Mouse (Mus musculus): Measurements from ENCODE around the gene Rbm3. TPM values are rescaled to one million over a fixed set of nuclear protein-coding genes. Genes with fewer than 3 reads are reported as not detected.

Rbm3 gene
- polyA plus RNA-seq, 1 experiment from 2014 or later = 794 TPM

GRCm38 (mm10) chrX:8179646-8180045 lies 34.0 kb upstream of the Rbm3 start:
- no peak overlapping the region for H3K4me2 ChIP-seq (ENCODE audit: low read length)
- H3K9me3 ChIP-seq (replicated peaks; ENCODE audit: low read length) = no peaks in the 10 kb centered on the region
- H3K36me3 ChIP-seq (ENCODE audit: insufficient read depth, low read length) = no peaks in the 10 kb centered on the region
- no peaks in the 10 kb centered on the region for H3K27me3 ChIP-seq (ENCODE audit: insufficient read depth, low read length)
- WGBS = 91% methylated on average over 5 of the region's 5 CpGs
- no peak overlapping the region for H3K27ac ChIP-seq
- H3K4me1 ChIP-seq (replicated peaks; ENCODE audit: insufficient read depth, low read length) = no peaks in the 10 kb centered on the region
- DNase-seq (ENCODE audit: low spot score) (no peak), ATAC-seq (replicated peaks; ENCODE audit: low FRiP score, low read depth) (no peak)
- no peak for TF ChIP-seq CTCF (IDR thresholded peaks at IDR 0.05; ENCODE audit: low read depth)
- no peak overlapping the region for H3K9ac ChIP-seq (ENCODE audit: low read depth, low read length)
- H3K4me3 ChIP-seq (replicated peaks; ENCODE audit: low read depth, low read length) = no peak overlapping the region

- Histone ChIP-seq H3K4me3 (replicated peaks; ENCODE audit: low read depth, low read length) (no peak overlapping the region), H3K27ac (no peak overlapping the region), H3K9ac (ENCODE audit: low read depth, low read length) (no peak overlapping the region), H3K4me1 (replicated peaks; ENCODE audit: insufficient read depth, low read length) (no peaks in the 10 kb centered on the region), H3K4me2 (ENCODE audit: low read length) (no peak overlapping the region), H3K27me3 (ENCODE audit: insufficient read depth, low read length) (no peaks in the 10 kb centered on the region), H3K9me3 (replicated peaks; ENCODE audit: low read length) (no peaks in the 10 kb centered on the region), H3K36me3 (ENCODE audit: insufficient read depth, low read length) (no peaks in the 10 kb centered on the region)
- no peak for DNase-seq (ENCODE audit: low spot score)
- WGBS = 92% methylated on average over 2 of the region's 2 CpGs
- no peak for ATAC-seq (replicated peaks; ENCODE audit: low FRiP score, low read depth)
- no peak for TF ChIP-seq CTCF (IDR thresholded peaks at IDR 0.05; ENCODE audit: low read depth)
Observed at GRCm38 (mm10) chrX:8178871-8179270, 33.2 kb upstream of the Rbm3 start.

- TF ChIP-seq CTCF (IDR thresholded peaks at IDR 0.05; ENCODE audit: low read depth) = peak; percentile 38; the same call in 1 of the 2 replicates
Observed at GRCm38 (mm10) chrX:8175504-8176385, 30.1 kb upstream of the Rbm3 start, which contains the start of gene Tbc1d25. TSS of gene Tbc1d25 (minus strand) at chrX:8176181.

GRCm38 (mm10) chrX:8175169-8175503 lies 29.5 kb upstream of the Rbm3 start:
- Histone ChIP-seq H3K36me3 (ENCODE audit: insufficient read depth, low read length) (no peaks in the 10 kb centered on the region), H3K4me1 (replicated peaks; ENCODE audit: insufficient read depth, low read length) (no peaks in the 10 kb centered on the region), H3K4me2 (ENCODE audit: low read length) (peak overlapping the region; percentile 59), H3K9ac (ENCODE audit: low read depth, low read length) (peak overlapping the region; percentile 57), H3K27me3 (ENCODE audit: insufficient read depth, low read length) (no peaks in the 10 kb centered on the region), H3K9me3 (replicated peaks; ENCODE audit: low read length) (no peaks in the 10 kb centered on the region), H3K4me3 (replicated peaks; ENCODE audit: low read depth, low read length) (peak overlapping the region; percentile 58), H3K27ac (no peak overlapping the region)
- ATAC-seq (replicated peaks; ENCODE audit: low FRiP score, low read depth) (no peak), DNase-seq (ENCODE audit: low spot score) (no peak)
- no peak for TF ChIP-seq CTCF (IDR thresholded peaks at IDR 0.05; ENCODE audit: low read depth)
- WGBS = 19% methylated on average over 4 of the region's 4 CpGs

More at GRCm38 (mm10) chrX:8175504-8176385, 30.1 kb upstream of the Rbm3 start, which contains the start of gene Tbc1d25:
- DNase-seq (ENCODE audit: low spot score) (peak; percentile 89), ATAC-seq (replicated peaks; ENCODE audit: low FRiP score, low read depth) (peak; percentile 96)
- Histone ChIP-seq H3K4me1 (replicated peaks; ENCODE audit: insufficient read depth, low read length) (no peaks in the 10 kb centered on the region), H3K4me3 (replicated peaks; ENCODE audit: low read depth, low read length) (peak within 1 kb of the TSS; percentile 58), H3K4me2 (ENCODE audit: low read length) (peak within 1 kb of the TSS; percentile 59), H3K36me3 (ENCODE audit: insufficient read depth, low read length) (no peaks in the 10 kb centered on the region), H3K27me3 (ENCODE audit: insufficient read depth, low read length) (no peaks in the 10 kb centered on the region), H3K9ac (ENCODE audit: low read depth, low read length) (peak within 1 kb of the TSS; percentile 57), H3K27ac (no peak within 1 kb of the TSS), H3K9me3 (replicated peaks; ENCODE audit: low read length) (no peaks in the 10 kb centered on the region)
- WGBS = 25% methylated on average over 56 of the region's 56 CpGs

GRCm38 (mm10) chrX:8167716-8168647 lies 22.3 kb upstream of the Rbm3 start:
- ATAC-seq (replicated peaks; ENCODE audit: low FRiP score, low read depth) (no peak), DNase-seq (ENCODE audit: low spot score) (no peak)
- WGBS = 89% methylated on average over 10 of the region's 10 CpGs
- no peaks in the 10 kb centered on the region for H3K4me1 ChIP-seq (replicated peaks; ENCODE audit: insufficient read depth, low read length)
- no peak overlapping the region for H3K4me3 ChIP-seq (replicated peaks; ENCODE audit: low read depth, low read length)
- H3K4me2 ChIP-seq (ENCODE audit: low read length) = no peak overlapping the region
- no peaks in the 10 kb centered on the region for H3K27me3 ChIP-seq (ENCODE audit: insufficient read depth, low read length)
- TF ChIP-seq CTCF (IDR thresholded peaks at IDR 0.05; ENCODE audit: low read depth) = no peak
- H3K27ac ChIP-seq = no peak overlapping the region
- no peak overlapping the region for H3K9ac ChIP-seq (ENCODE audit: low read depth, low read length)
- H3K36me3 ChIP-seq (ENCODE audit: insufficient read depth, low read length) = no peaks in the 10 kb centered on the region
- no peaks in the 10 kb centered on the region for H3K9me3 ChIP-seq (replicated peaks; ENCODE audit: low read length)

DNA sequence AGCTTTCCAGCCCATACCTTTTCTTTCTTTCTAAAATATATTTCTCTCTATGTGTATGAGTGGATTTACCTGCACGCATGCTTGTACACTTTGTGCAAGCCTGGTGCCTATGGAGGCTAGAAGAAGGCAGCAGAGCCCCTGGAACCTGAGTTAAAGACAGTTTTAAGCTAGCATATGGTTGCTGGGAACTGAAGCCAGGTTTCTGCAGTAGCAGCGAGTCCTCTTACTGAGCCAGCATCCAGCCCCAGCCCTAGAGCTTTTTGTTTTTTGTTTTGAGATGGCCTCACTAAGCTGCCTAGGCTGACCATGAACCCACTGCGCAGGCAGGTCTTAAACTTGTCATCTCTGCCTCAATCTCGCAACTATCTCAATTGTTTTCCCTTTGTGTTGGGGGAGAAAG lies 18.8 kb upstream of the Rbm3 start:
- no peak for ATAC-seq (replicated peaks; ENCODE audit: low FRiP score, low read depth)
- Histone ChIP-seq H3K27me3 (ENCODE audit: insufficient read depth, low read length) (no peaks in the 10 kb centered on the region), H3K27ac (no peak overlapping the region), H3K9ac (ENCODE audit: low read depth, low read length) (no peak overlapping the region), H3K4me3 (replicated peaks; ENCODE audit: low read depth, low read length) (no peak overlapping the region), H3K36me3 (ENCODE audit: insufficient read depth, low read length) (no peaks in the 10 kb centered on the region), H3K4me1 (replicated peaks; ENCODE audit: insufficient read depth, low read length) (no peaks in the 10 kb centered on the region), H3K9me3 (replicated peaks; ENCODE audit: low read length) (no peaks in the 10 kb centered on the region), H3K4me2 (ENCODE audit: low read length) (no peak overlapping the region)
- 85% methylated on average over 4 of the region's 4 CpGs for WGBS
- TF ChIP-seq CTCF (IDR thresholded peaks at IDR 0.05; ENCODE audit: low read depth) = no peak
- DNase-seq (ENCODE audit: low spot score) = no peak
